Mouse (Mus musculus) cerebellum, adult 2 months (tissue): Measurements from ENCODE around the gene Cox8c.

Experiments
- CTCF ChIP-seq: fragments of 200-500 bp; IDR thresholded peaks from 2 replicates; pipeline ENCODE4 v1.5.1; 2011; ENCODE audit warnings: low read depth, mild to moderate bottlenecking, control low read depth, low read length, moderate library complexity, borderline replicate concordance; ENCODE audit not compliant: insufficient read depth
- POLR2A ChIP-seq: fragments of 200-500 bp; IDR thresholded peaks from 2 replicates; pipeline ENCODE4 v1.6.1; 2011; ENCODE audit warnings: low read length, control low read depth, borderline replicate concordance; ENCODE audit not compliant: insufficient read depth

DNA sequence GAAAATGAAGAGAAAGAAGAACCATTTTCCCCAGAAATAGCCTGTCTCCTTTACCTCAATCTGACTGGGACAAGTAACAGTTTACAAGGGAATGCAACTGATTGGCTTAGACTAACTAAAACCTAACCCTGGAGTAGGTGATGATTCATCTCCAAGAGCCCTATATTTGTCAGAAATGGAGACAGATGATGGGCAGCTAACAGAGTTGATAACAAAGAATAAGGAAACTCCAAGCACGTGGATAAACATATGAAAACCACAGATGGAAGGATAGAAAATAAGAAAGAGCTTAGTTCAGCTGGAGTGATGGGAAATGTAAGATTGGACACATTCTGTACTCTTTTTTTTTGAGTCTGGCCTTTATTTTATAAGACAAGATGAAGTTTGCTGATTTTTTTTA, 28.6 kb upstream of the Cox8c start:
- TF ChIP-seq POLR2A (no peak), CTCF (no peak)
